Mouse (Mus musculus): ENCODE results near the gene Gpn1. TPM values are rescaled to one million over a fixed set of nuclear protein-coding genes. Genes with fewer than 3 reads are reported as not detected.

Gpn1 gene
- 119 and 125 TPM in 2 replicates for polyA plus RNA-seq (2016; fragmentation: Nextera tagmentation; extraction: Ambion mirVana)

GRCm38 (mm10) chr5:31494513-31495297, at the start of gene Gpn1:
Gpn1 (plus strand) TSS chr5:31494741.
- WGBS: under 1% methylated on average over 49 of the region's 49 CpGs
- Histone ChIP-seq H3K9me3 (replicated peaks) (no peaks in the 10 kb centered on the region), H3K4me1 (peaks cover 9% of the 10 kb centered on the region), H3K4me3 (peak within 1 kb of the TSS; percentile 78), H3K36me3 (peaks cover 37% of the 10 kb centered on the region), H3K27ac (peak within 1 kb of the TSS; percentile 84), H3K27me3 (ENCODE audit: low read depth, poor library complexity, severe bottlenecking) (no peaks in the 10 kb centered on the region)
- DNase-seq (ENCODE audit: low spot score): peak; percentile 90

GRCm38 (mm10) chr5:31451336-31451735, 43.2 kb upstream of the Gpn1 start:
- no peak for DNase-seq (ENCODE audit: low spot score)
- Histone ChIP-seq H3K27me3 (ENCODE audit: low read depth, poor library complexity, severe bottlenecking) (no peaks in the 10 kb centered on the region), H3K9me3 (replicated peaks) (no peaks in the 10 kb centered on the region), H3K36me3 (no peaks in the 10 kb centered on the region), H3K4me3 (no peak overlapping the region), H3K4me1 (peaks cover 13% of the 10 kb centered on the region), H3K27ac (no peak overlapping the region)
- WGBS: 87% methylated on average over 2 of the region's 2 CpGs

- DNase-seq (ENCODE audit: low spot score): peak; percentile 98
- peaks cover 13% of the 10 kb centered on the region for H3K4me1 ChIP-seq
- H3K27ac ChIP-seq: peak within 1 kb of the TSS; percentile 81
- peak within 1 kb of the TSS; percentile 56 for H3K4me3 ChIP-seq
- H3K27me3 ChIP-seq (ENCODE audit: low read depth, poor library complexity, severe bottlenecking): no peaks in the 10 kb centered on the region
- no peaks in the 10 kb centered on the region for H3K9me3 ChIP-seq (replicated peaks)
- H3K36me3 ChIP-seq: no peaks in the 10 kb centered on the region
- 8% methylated on average over 23 of the region's 23 CpGs for WGBS
These were observed 42.5 kb upstream of the Gpn1 start, which contains the start of gene Zfp512 for GRCm38 (mm10) chr5:31451878-31452561. Zfp512 (plus strand) TSS chr5:31452431.

- Histone ChIP-seq H3K36me3 (peaks cover 5% of the 10 kb centered on the region; the same call in 1 of the 2 replicates), H3K4me3 (peak overlapping the region; percentile 56), H3K4me1 (peaks cover 13% of the 10 kb centered on the region), H3K27ac (peak overlapping the region; percentile 81), H3K9me3 (replicated peaks) (no peaks in the 10 kb centered on the region), H3K27me3 (ENCODE audit: low read depth, poor library complexity, severe bottlenecking) (no peaks in the 10 kb centered on the region)
- under 1% methylated on average over 11 of the region's 11 CpGs for WGBS
- DNase-seq (ENCODE audit: low spot score): no peak
These were observed 42.0 kb upstream of the Gpn1 start for GRCm38 (mm10) chr5:31452562-31452878.

- no peak for DNase-seq (ENCODE audit: low spot score)
- WGBS: 20% methylated on average over 7 of the region's 7 CpGs
- peak overlapping the region; percentile 50; the same call in 1 of the 2 replicates for H3K27ac ChIP-seq
These were observed 41.6 kb upstream of the Gpn1 start for GRCm38 (mm10) chr5:31452886-31453410.

GRCm38 (mm10) chr5:31467798-31468197, 26.7 kb upstream of the Gpn1 start:
- H3K9me3 ChIP-seq (replicated peaks): no peaks in the 10 kb centered on the region
- H3K27me3 ChIP-seq (ENCODE audit: low read depth, poor library complexity, severe bottlenecking): no peaks in the 10 kb centered on the region
- 91% methylated on average over 3 of the region's 3 CpGs for WGBS
- peaks cover 77% of the 10 kb centered on the region for H3K36me3 ChIP-seq
- no peaks in the 10 kb centered on the region for H3K4me1 ChIP-seq
- no peak overlapping the region for H3K4me3 ChIP-seq
- H3K27ac ChIP-seq: no peak overlapping the region
- DNase-seq (ENCODE audit: low spot score): no peak

More at GRCm38 (mm10) chr5:31452886-31453410, 41.6 kb upstream of the Gpn1 start:
- no peaks in the 10 kb centered on the region for H3K9me3 ChIP-seq (replicated peaks)
- H3K4me1 ChIP-seq: peaks cover 13% of the 10 kb centered on the region
- H3K36me3 ChIP-seq: peaks cover 6% of the 10 kb centered on the region; the same call in 1 of the 2 replicates
- H3K4me3 ChIP-seq: peak overlapping the region; percentile 56
- H3K27me3 ChIP-seq (ENCODE audit: low read depth, poor library complexity, severe bottlenecking): no peaks in the 10 kb centered on the region

GRCm38 (mm10) chr5:31469711-31470110, 24.8 kb upstream of the Gpn1 start:
- H3K36me3 ChIP-seq: peaks cover 94% of the 10 kb centered on the region
- H3K4me1 ChIP-seq: no peaks in the 10 kb centered on the region
- H3K4me3 ChIP-seq: no peak overlapping the region
- no peaks in the 10 kb centered on the region for H3K27me3 ChIP-seq (ENCODE audit: low read depth, poor library complexity, severe bottlenecking)
- no peak for DNase-seq (ENCODE audit: low spot score)
- 92% methylated on average over 6 of the region's 6 CpGs for WGBS
- no peak overlapping the region for H3K27ac ChIP-seq
- no peaks in the 10 kb centered on the region for H3K9me3 ChIP-seq (replicated peaks)

GRCm38 (mm10) chr5:31470334-31470733, 24.2 kb upstream of the Gpn1 start:
- no peaks in the 10 kb centered on the region for H3K9me3 ChIP-seq (replicated peaks)
- no peaks in the 10 kb centered on the region for H3K27me3 ChIP-seq (ENCODE audit: low read depth, poor library complexity, severe bottlenecking)
- peak; percentile 52 for DNase-seq (ENCODE audit: low spot score)
- WGBS: 80% methylated on average over 7 of the region's 7 CpGs
- H3K27ac ChIP-seq: no peak overlapping the region
- H3K4me1 ChIP-seq: no peaks in the 10 kb centered on the region
- no peak overlapping the region for H3K4me3 ChIP-seq
- H3K36me3 ChIP-seq: peaks cover 97% of the 10 kb centered on the region

GRCm38 (mm10) chr5:31480536-31480935, 14.0 kb upstream of the Gpn1 start:
- Histone ChIP-seq H3K9me3 (replicated peaks) (no peaks in the 10 kb centered on the region), H3K36me3 (peaks cover 93% of the 10 kb centered on the region), H3K4me3 (no peak overlapping the region), H3K27me3 (ENCODE audit: low read depth, poor library complexity, severe bottlenecking) (no peaks in the 10 kb centered on the region), H3K27ac (no peak overlapping the region), H3K4me1 (no peaks in the 10 kb centered on the region)
- 95% methylated on average over 4 of the region's 4 CpGs for whole genome bisulfite sequencing
- no peak for DNase-seq (ENCODE audit: low spot score)

- Histone ChIP-seq H3K4me1 (no peaks in the 10 kb centered on the region), H3K36me3 (peaks cover 45% of the 10 kb centered on the region), H3K4me3 (no peak within 1 kb of the TSS), H3K9me3 (replicated peaks) (no peaks in the 10 kb centered on the region), H3K27me3 (ENCODE audit: low read depth, poor library complexity, severe bottlenecking) (no peaks in the 10 kb centered on the region), H3K27ac (no peak within 1 kb of the TSS)
- DNase-seq (ENCODE audit: low spot score): no peak
- 97% methylated on average over 3 of the region's 3 CpGs for WGBS
These were observed 9.1 kb upstream of the Gpn1 start, which contains the start of gene 4930548H24Rik for GRCm38 (mm10) chr5:31485440-31485839. 4930548H24Rik (plus strand) TSS chr5:31485740.

GRCm38 (mm10) chr5:31487889-31488288, 6.7 kb upstream of the Gpn1 start:
- DNase-seq (ENCODE audit: low spot score): no peak
- Histone ChIP-seq H3K36me3 (peaks cover 22% of the 10 kb centered on the region; the same call in 1 of the 2 replicates), H3K9me3 (replicated peaks) (no peaks in the 10 kb centered on the region), H3K4me3 (no peak overlapping the region), H3K27ac (no peak overlapping the region), H3K4me1 (no peaks in the 10 kb centered on the region), H3K27me3 (ENCODE audit: low read depth, poor library complexity, severe bottlenecking) (no peaks in the 10 kb centered on the region)
- WGBS: 95% methylated on average over 3 of the region's 3 CpGs

GRCm38 (mm10) chr5:31489116-31489769, 5.3 kb upstream of the Gpn1 start:
- Histone ChIP-seq H3K27ac (no peak overlapping the region), H3K27me3 (ENCODE audit: low read depth, poor library complexity, severe bottlenecking) (no peaks in the 10 kb centered on the region), H3K4me1 (no peaks in the 10 kb centered on the region), H3K9me3 (replicated peaks) (no peaks in the 10 kb centered on the region), H3K4me3 (no peak overlapping the region), H3K36me3 (peaks cover 13% of the 10 kb centered on the region; the same call in 1 of the 2 replicates)
- 71% methylated on average over 7 of the region's 7 CpGs for WGBS
- DNase-seq (ENCODE audit: low spot score): no peak

Measured in limb, embryonic 10.5 days (tissue).